Mouse (Mus musculus): ENCODE data around the gene Sema4f.

The Sema4f gene

GRCm38 (mm10) chr6:82871632-82872331 lies 67.8 kb downstream of the Sema4f start:
- peak; percentile 67 for DNase-seq (ENCODE audit: inconsistent ontology term)

GRCm38 (mm10) chr6:82868476-82868875 lies 71.1 kb downstream of the Sema4f start:
- peak; percentile 63 for DNase-seq (ENCODE audit: inconsistent ontology term)

DNA sequence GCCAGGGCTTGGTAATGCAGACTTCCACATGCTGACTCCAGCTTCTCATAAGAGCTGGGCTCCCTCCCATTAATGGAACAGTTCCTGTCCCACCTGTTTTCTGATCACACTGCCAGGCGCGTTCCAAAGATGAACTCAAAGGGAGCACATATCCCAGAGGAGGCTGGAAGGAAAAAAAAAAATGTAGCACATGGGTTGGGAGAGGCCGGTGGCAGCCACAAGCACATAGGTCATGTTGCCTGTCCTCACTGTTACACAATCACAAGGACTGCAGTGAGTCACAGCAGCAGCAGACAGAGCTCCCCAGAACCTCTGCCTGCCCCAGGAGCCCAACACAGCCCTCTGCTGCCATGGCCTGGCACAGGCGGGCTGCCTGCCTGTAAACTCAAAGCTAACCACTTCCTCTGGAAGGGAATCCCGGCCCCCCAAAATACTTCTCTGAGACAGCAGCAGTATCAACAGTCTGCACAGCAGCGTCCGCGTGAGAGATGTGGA lies 76.1 kb downstream of the Sema4f start:
- DNase-seq (ENCODE audit: inconsistent ontology term): peak; percentile 63

- DNase-seq (ENCODE audit: inconsistent ontology term): no peak
These were observed 77.1 kb downstream of the Sema4f start for GRCm38 (mm10) chr6:82862475-82862874.

DNA sequence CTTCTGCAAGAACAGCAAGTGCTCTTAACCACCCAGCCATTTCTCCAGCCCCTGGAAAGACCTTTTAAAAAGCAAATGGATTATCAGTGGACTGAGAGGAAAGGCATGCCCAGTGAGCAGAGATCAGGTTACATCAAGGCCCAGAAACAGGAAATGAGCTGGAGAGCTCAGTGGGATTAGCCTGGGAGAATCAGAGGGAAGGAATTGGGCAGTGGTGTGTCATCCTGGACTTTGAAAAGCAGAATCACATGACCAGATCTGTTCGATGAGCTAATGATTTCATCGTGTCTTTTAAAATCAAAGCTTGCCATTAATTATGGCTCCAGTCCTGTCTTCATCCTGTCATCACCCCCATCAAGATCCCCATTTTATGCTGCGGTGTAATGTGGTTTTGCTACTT lies 77.5 kb downstream of the Sema4f start:
- peak; percentile 43 for DNase-seq (ENCODE audit: inconsistent ontology term)

Data from Muller cell, postnatal 12 days (primary cell).